Mouse (Mus musculus): ENCODE results near the gene Spa17. TPM values are rescaled to one million over a fixed set of nuclear protein-coding genes. Genes with fewer than 3 reads are reported as not detected.

Spa17 gene
- polyA plus RNA-seq, 1 experiment: 0.47 TPM

GRCm38 (mm10) chr9:37593690-37594089 is 19.8 kb downstream of the Spa17 start:
- H3K4me1 ChIP-seq (replicated peaks; ENCODE audit: control insufficient read depth, insufficient read depth, low read length): peaks cover 2% of the 10 kb centered on the region; the same call in 1 of the 2 replicates

GRCm38 (mm10) chr9:37592633-37593032 is 20.9 kb downstream of the Spa17 start:
- no peak overlapping the region for H3K4me3 ChIP-seq (ENCODE audit: control insufficient read depth, insufficient read depth, low read length)
- TF ChIP-seq POLR2A (IDR thresholded peaks at IDR 0.05; ENCODE audit: control insufficient read depth, extremely low read depth, insufficient read depth, low read length, poor library complexity): no peak
- no peak for TF ChIP-seq CTCF (IDR thresholded peaks at IDR 0.05; ENCODE audit: borderline replicate concordance, control insufficient read depth, extremely low read depth, insufficient read depth, low read length, poor library complexity)
- DNase-seq: no peak
- H3K4me1 ChIP-seq (replicated peaks; ENCODE audit: control insufficient read depth, insufficient read depth, low read length): peaks cover 2% of the 10 kb centered on the region; the same call in 1 of the 2 replicates
- H3K27me3 ChIP-seq (ENCODE audit: control insufficient read depth, insufficient read depth, low read length): no peaks in the 10 kb centered on the region
- no peak overlapping the region for H3K27ac ChIP-seq (ENCODE audit: control insufficient read depth, insufficient read depth, low read length)
- WGBS: 24% methylated on average over 6 of the region's 6 CpGs
- no peaks in the 10 kb centered on the region for H3K36me3 ChIP-seq (ENCODE audit: control insufficient read depth, insufficient read depth, low read length)

More at GRCm38 (mm10) chr9:37593690-37594089, 19.8 kb downstream of the Spa17 start:
- no peaks in the 10 kb centered on the region for H3K27me3 ChIP-seq (ENCODE audit: control insufficient read depth, insufficient read depth, low read length)
- TF ChIP-seq POLR2A (IDR thresholded peaks at IDR 0.05; ENCODE audit: control insufficient read depth, extremely low read depth, insufficient read depth, low read length, poor library complexity) (no peak), CTCF (IDR thresholded peaks at IDR 0.05; ENCODE audit: borderline replicate concordance, control insufficient read depth, extremely low read depth, insufficient read depth, low read length, poor library complexity) (no peak)
- H3K4me3 ChIP-seq (ENCODE audit: control insufficient read depth, insufficient read depth, low read length): no peak overlapping the region
- no peak for DNase-seq
- no peak overlapping the region for H3K27ac ChIP-seq (ENCODE audit: control insufficient read depth, insufficient read depth, low read length)
- 95% methylated on average over 3 of the region's 3 CpGs for WGBS
- H3K36me3 ChIP-seq (ENCODE audit: control insufficient read depth, insufficient read depth, low read length): no peaks in the 10 kb centered on the region

GRCm38 (mm10) chr9:37592025-37592424 is 21.5 kb downstream of the Spa17 start:
- WGBS: 78% methylated on average over 2 of the region's 2 CpGs
- Histone ChIP-seq H3K27me3 (ENCODE audit: control insufficient read depth, insufficient read depth, low read length) (no peaks in the 10 kb centered on the region), H3K4me3 (ENCODE audit: control insufficient read depth, insufficient read depth, low read length) (no peak overlapping the region), H3K36me3 (ENCODE audit: control insufficient read depth, insufficient read depth, low read length) (no peaks in the 10 kb centered on the region), H3K27ac (ENCODE audit: control insufficient read depth, insufficient read depth, low read length) (no peak overlapping the region), H3K4me1 (replicated peaks; ENCODE audit: control insufficient read depth, insufficient read depth, low read length) (peaks cover 2% of the 10 kb centered on the region; the same call in 1 of the 2 replicates)
- DNase-seq: no peak
- TF ChIP-seq CTCF (IDR thresholded peaks at IDR 0.05; ENCODE audit: borderline replicate concordance, control insufficient read depth, extremely low read depth, insufficient read depth, low read length, poor library complexity) (no peak), POLR2A (IDR thresholded peaks at IDR 0.05; ENCODE audit: control insufficient read depth, extremely low read depth, insufficient read depth, low read length, poor library complexity) (no peak)

GRCm38 (mm10) chr9:37590381-37590780 is 23.1 kb downstream of the Spa17 start:
- Histone ChIP-seq H3K4me3 (ENCODE audit: control insufficient read depth, insufficient read depth, low read length) (no peak overlapping the region), H3K27me3 (ENCODE audit: control insufficient read depth, insufficient read depth, low read length) (no peaks in the 10 kb centered on the region), H3K36me3 (ENCODE audit: control insufficient read depth, insufficient read depth, low read length) (no peaks in the 10 kb centered on the region), H3K4me1 (replicated peaks; ENCODE audit: control insufficient read depth, insufficient read depth, low read length) (peaks cover 2% of the 10 kb centered on the region; the same call in 1 of the 2 replicates), H3K27ac (ENCODE audit: control insufficient read depth, insufficient read depth, low read length) (no peak overlapping the region)
- DNase-seq: no peak
- 86% methylated on average over 4 of the region's 4 CpGs for WGBS
- TF ChIP-seq CTCF (IDR thresholded peaks at IDR 0.05; ENCODE audit: borderline replicate concordance, control insufficient read depth, extremely low read depth, insufficient read depth, low read length, poor library complexity) (no peak), POLR2A (IDR thresholded peaks at IDR 0.05; ENCODE audit: control insufficient read depth, extremely low read depth, insufficient read depth, low read length, poor library complexity) (no peak)

- no peaks in the 10 kb centered on the region for H3K27me3 ChIP-seq (ENCODE audit: control insufficient read depth, insufficient read depth, low read length)
- TF ChIP-seq CTCF (IDR thresholded peaks at IDR 0.05; ENCODE audit: borderline replicate concordance, control insufficient read depth, extremely low read depth, insufficient read depth, low read length, poor library complexity) (no peak), POLR2A (IDR thresholded peaks at IDR 0.05; ENCODE audit: control insufficient read depth, extremely low read depth, insufficient read depth, low read length, poor library complexity) (no peak)
- no peak overlapping the region for H3K4me3 ChIP-seq (ENCODE audit: control insufficient read depth, insufficient read depth, low read length)
- DNase-seq: no peak
- no peaks in the 10 kb centered on the region for H3K4me1 ChIP-seq (replicated peaks; ENCODE audit: control insufficient read depth, insufficient read depth, low read length)
- no peak overlapping the region for H3K27ac ChIP-seq (ENCODE audit: control insufficient read depth, insufficient read depth, low read length)
- 92% methylated on average over 4 of the region's 4 CpGs for WGBS
- H3K36me3 ChIP-seq (ENCODE audit: control insufficient read depth, insufficient read depth, low read length): no peaks in the 10 kb centered on the region
Measured at GRCm38 (mm10) chr9:37586718-37587117, 26.8 kb downstream of the Spa17 start.

- Histone ChIP-seq H3K4me1 (replicated peaks; ENCODE audit: control insufficient read depth, insufficient read depth, low read length) (no peaks in the 10 kb centered on the region), H3K4me3 (ENCODE audit: control insufficient read depth, insufficient read depth, low read length) (no peak overlapping the region), H3K27ac (ENCODE audit: control insufficient read depth, insufficient read depth, low read length) (no peak overlapping the region), H3K36me3 (ENCODE audit: control insufficient read depth, insufficient read depth, low read length) (no peaks in the 10 kb centered on the region), H3K27me3 (ENCODE audit: control insufficient read depth, insufficient read depth, low read length) (no peaks in the 10 kb centered on the region)
- TF ChIP-seq POLR2A (IDR thresholded peaks at IDR 0.05; ENCODE audit: control insufficient read depth, extremely low read depth, insufficient read depth, low read length, poor library complexity): no peak
- no peak for TF ChIP-seq CTCF (IDR thresholded peaks at IDR 0.05; ENCODE audit: borderline replicate concordance, control insufficient read depth, extremely low read depth, insufficient read depth, low read length, poor library complexity)
- no peak for DNase-seq
- WGBS: 93% methylated on average over 5 of the region's 5 CpGs
Measured at GRCm38 (mm10) chr9:37583594-37583993, 29.9 kb downstream of the Spa17 start.

GRCm38 (mm10) chr9:37576436-37576930 is 37.0 kb downstream of the Spa17 start:
- DNase-seq: peak; percentile 24
- TF ChIP-seq CTCF (IDR thresholded peaks at IDR 0.05; ENCODE audit: borderline replicate concordance, control insufficient read depth, extremely low read depth, insufficient read depth, low read length, poor library complexity) (no peak), POLR2A (IDR thresholded peaks at IDR 0.05; ENCODE audit: control insufficient read depth, extremely low read depth, insufficient read depth, low read length, poor library complexity) (no peak)
- Histone ChIP-seq H3K27ac (ENCODE audit: control insufficient read depth, insufficient read depth, low read length) (no peak overlapping the region), H3K27me3 (ENCODE audit: control insufficient read depth, insufficient read depth, low read length) (no peaks in the 10 kb centered on the region), H3K4me1 (replicated peaks; ENCODE audit: control insufficient read depth, insufficient read depth, low read length) (peaks cover 5% of the 10 kb centered on the region), H3K4me3 (ENCODE audit: control insufficient read depth, insufficient read depth, low read length) (no peak overlapping the region), H3K36me3 (ENCODE audit: control insufficient read depth, insufficient read depth, low read length) (no peaks in the 10 kb centered on the region)
- WGBS: 4% methylated on average over 14 of the region's 14 CpGs
